Mouse (Mus musculus) gastrocnemius, adult 18-20 months (tissue): ENCODE results near the gene Pkd2l1. TPM values are rescaled to one million over a fixed set of nuclear protein-coding genes. Genes with fewer than 3 reads are reported as not detected.

Experiments used
- DNase-seq: peaks from one replicate; pipeline ENCODE4 v3.0.0; 2021; ENCODE audit warnings: low spot score
- total RNA-seq, 2 experiments: library from RNA; stranded (reverse); gene quantifications; 2 replicates each; pipeline ENCODE4 v1.2.3; 2021

Gene Pkd2l1
- total RNA-seq, 2 experiments from 2014 or later: not detected

DNA sequence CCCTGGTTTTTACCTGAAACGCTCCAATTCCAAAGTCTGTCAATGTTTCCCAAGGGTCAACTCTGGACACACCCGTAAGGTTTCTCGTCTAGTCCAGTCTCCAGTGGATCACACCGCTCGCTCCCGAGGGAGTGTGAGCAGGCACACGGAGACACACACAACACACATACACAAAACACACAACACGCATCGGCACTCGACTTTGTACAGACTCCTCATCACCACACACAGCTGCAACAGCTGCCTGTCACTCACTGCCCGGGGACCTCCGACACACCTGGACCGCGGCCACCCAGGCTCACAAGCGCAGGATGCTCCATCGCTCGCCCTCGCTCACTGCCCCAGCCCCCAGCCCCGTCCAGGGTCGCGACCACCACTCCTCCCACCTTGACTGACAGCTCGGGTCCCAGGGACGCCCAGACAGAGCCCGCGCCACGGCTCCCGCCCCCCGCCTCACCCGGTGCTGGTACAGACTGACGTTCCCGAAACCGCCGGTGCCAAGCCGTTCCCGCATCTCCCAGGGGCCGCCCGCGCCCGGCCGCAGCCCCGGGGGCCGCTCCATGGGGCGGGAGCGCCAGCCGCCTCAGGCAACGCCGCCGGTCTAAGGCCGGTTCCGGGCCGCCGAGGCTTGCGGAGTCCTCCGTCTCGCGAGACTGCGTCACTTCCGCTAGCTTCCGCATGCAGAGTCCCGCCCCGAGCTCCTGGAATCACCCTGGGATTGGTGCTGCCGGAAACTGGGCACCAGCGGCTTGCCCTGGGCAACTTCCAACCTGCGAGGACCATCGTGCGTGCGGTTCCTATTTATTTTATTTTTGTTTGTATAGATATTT is 85.2 kb downstream of the Pkd2l1 start, which contains the start of gene Chuk:
Gene Chuk (minus strand): TSS at position 650 of the 830 bp plus-strand sequence.
- peak; percentile 97 for DNase-seq

DNA sequence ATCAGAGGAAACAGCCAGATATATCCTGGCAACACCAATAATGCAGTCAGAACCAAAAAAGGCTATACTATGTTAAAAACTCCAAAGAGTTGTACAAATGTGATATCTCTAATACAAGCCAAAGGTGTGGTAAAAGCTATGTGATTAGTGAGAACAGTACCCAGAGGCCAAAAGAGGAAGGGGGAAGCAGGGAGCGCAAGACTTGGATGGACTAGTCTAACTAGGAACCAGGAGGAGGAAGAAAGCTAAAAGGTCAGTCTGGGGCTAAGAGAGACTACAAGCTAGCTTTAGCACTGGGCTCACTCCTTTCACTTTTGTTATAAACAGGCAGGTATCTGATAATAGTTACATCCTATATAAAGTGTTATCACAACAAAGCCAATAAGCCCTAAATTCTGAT is 87.8 kb downstream of the Pkd2l1 start:
- no peak for DNase-seq

DNA sequence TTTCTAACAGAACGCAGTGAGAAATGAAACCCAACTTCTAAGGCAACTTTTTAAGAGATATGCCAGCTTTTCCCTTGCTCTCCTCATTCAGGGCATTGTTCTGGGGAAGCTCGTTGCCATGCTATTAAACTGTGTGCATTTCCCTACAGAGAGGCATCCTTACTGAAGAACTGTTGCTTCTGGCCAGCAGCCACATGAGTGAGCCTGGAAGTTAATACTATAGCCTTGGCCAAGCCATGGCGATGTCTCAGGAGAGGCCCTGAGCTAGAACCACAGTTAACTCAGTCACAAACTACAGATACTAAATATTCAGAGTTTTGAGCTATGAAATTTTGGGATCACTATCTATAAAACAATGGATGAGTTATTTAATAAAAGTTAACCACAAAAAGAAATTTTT is 89.2 kb downstream of the Pkd2l1 start:
- no peak for DNase-seq

DNA sequence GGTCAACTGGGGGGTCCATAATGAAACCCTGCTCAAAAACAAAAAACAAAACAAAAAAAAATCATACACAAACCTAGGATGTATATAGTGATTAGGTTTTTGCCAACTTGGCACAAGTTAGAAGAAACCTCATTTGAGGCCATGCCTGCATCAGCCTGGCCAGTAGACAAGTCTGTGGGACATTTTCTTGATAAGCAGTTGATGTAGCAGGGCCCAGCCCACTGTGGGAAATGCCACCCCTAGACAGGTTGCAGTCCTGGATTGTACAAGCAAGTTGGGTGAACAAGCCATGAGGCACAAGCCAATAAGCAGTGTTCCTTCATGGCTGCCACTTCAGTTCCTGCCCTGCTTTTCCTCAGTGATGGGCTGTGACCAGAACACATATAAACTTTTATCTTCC is 91.4 kb downstream of the Pkd2l1 start:
- DNase-seq: no peak

Other genes with a start within 250 kb of the Pkd2l1 start
- gene Cpn1, start 205.9 kb downstream of the Pkd2l1 start, total RNA-seq: under 1 TPM; 0.25 to 0.90 TPM
- under 1 TPM in 1 of 2 experiments, not detected in 1; 0.14 TPM for gene Cyp2c23, start 163.2 kb downstream of the Pkd2l1 start, total RNA-seq
- 1 to 10 TPM; 5.8 to 6.1 TPM for gene Erlin1, start 122.7 kb downstream of the Pkd2l1 start, total RNA-seq
- 10 to 100 TPM; 12.0 to 16.3 TPM for gene Chuk, start 85.0 kb downstream of the Pkd2l1 start, total RNA-seq
- gene Cwf19l1, start 56.6 kb downstream of the Pkd2l1 start, total RNA-seq: 1 to 10 TPM; 5.1 to 7.4 TPM
- gene Bloc1s2, start 46.0 kb downstream of the Pkd2l1 start, total RNA-seq: 10 to 100 TPM; 10.5 to 15.4 TPM
- gene Scd3, start 10.8 kb upstream of the Pkd2l1 start, total RNA-seq: not detected
- gene Scd2, start 101.2 kb upstream of the Pkd2l1 start, total RNA-seq: 1 to 10 TPM; 5.5 to 8.3 TPM
- under 1 TPM in 1 of 2 experiments, not detected in 1; 0.14 TPM for gene Scd4, start 140.7 kb upstream of the Pkd2l1 start, total RNA-seq
- gene Scd1, start 215.4 kb upstream of the Pkd2l1 start, total RNA-seq: 10 to 100 TPM; 20.6 to 38.0 TPM